Mouse (Mus musculus): ENCODE data around the gene Ccl20. TPM values are rescaled to one million over a fixed set of nuclear protein-coding genes. Genes with fewer than 3 reads are reported as not detected.

The Ccl20 gene
- polyA plus RNA-seq, 1 experiment, result not detected

GRCm38 (mm10) chr1:83152961-83153360 lies 36.4 kb downstream of the Ccl20 start:
- H3K4me1 ChIP-seq (ENCODE audit: control insufficient read depth, insufficient read depth, insufficient read length), result no peaks in the 10 kb centered on the region
- H3K27me3 ChIP-seq (ENCODE audit: control insufficient read depth, insufficient read depth, low read length), result no peaks in the 10 kb centered on the region
- H3K4me3 ChIP-seq (ENCODE audit: extremely low read depth, insufficient read depth, insufficient read length), result no peak overlapping the region
- TF ChIP-seq POLR2A (IDR thresholded peaks at IDR 0.05; ENCODE audit: low read depth, low read length), result no peak
- no peak for TF ChIP-seq CTCF (IDR thresholded peaks at IDR 0.05; ENCODE audit: extremely low read depth, insufficient read depth, insufficient read length, insufficient replicate concordance)
- H3K36me3 ChIP-seq (ENCODE audit: control insufficient read depth, insufficient read depth, low read length), result no peaks in the 10 kb centered on the region
- no peak for DNase-seq (ENCODE audit: low read depth in 1 of 2, low spot score in 2 of 2)
- 94% methylated on average over 3 of the region's 3 CpGs for WGBS
- H3K27ac ChIP-seq (ENCODE audit: insufficient read depth, low read length), result no peak overlapping the region

- Histone ChIP-seq H3K4me3 (ENCODE audit: extremely low read depth, insufficient read depth, insufficient read length) (no peak overlapping the region), H3K27me3 (ENCODE audit: control insufficient read depth, insufficient read depth, low read length) (no peaks in the 10 kb centered on the region), H3K36me3 (ENCODE audit: control insufficient read depth, insufficient read depth, low read length) (no peaks in the 10 kb centered on the region), H3K4me1 (ENCODE audit: control insufficient read depth, insufficient read depth, insufficient read length) (no peaks in the 10 kb centered on the region), H3K27ac (ENCODE audit: insufficient read depth, low read length) (no peak overlapping the region)
- TF ChIP-seq POLR2A (IDR thresholded peaks at IDR 0.05; ENCODE audit: low read depth, low read length), result no peak
- no peak for TF ChIP-seq CTCF (IDR thresholded peaks at IDR 0.05; ENCODE audit: extremely low read depth, insufficient read depth, insufficient read length, insufficient replicate concordance)
- no peak for DNase-seq (ENCODE audit: low read depth in 1 of 2, low spot score in 2 of 2)
- 50% methylated on average over 1 of the region's 1 CpGs for WGBS
Measured at GRCm38 (mm10) chr1:83156876-83157275, 40.3 kb downstream of the Ccl20 start.

- Histone ChIP-seq H3K27me3 (ENCODE audit: control insufficient read depth, insufficient read depth, low read length) (no peaks in the 10 kb centered on the region), H3K4me1 (ENCODE audit: control insufficient read depth, insufficient read depth, insufficient read length) (no peaks in the 10 kb centered on the region), H3K4me3 (ENCODE audit: extremely low read depth, insufficient read depth, insufficient read length) (peak within 1 kb of the TSS; percentile 35), H3K27ac (ENCODE audit: insufficient read depth, low read length) (no peak within 1 kb of the TSS), H3K36me3 (ENCODE audit: control insufficient read depth, insufficient read depth, low read length) (no peaks in the 10 kb centered on the region)
- no peak for DNase-seq (ENCODE audit: low read depth in 1 of 2, low spot score in 2 of 2)
- 5% methylated on average over 16 of the region's 16 CpGs for WGBS
- TF ChIP-seq CTCF (IDR thresholded peaks at IDR 0.05; ENCODE audit: extremely low read depth, insufficient read depth, insufficient read length, insufficient replicate concordance) (no peak), POLR2A (IDR thresholded peaks at IDR 0.05; ENCODE audit: low read depth, low read length) (no peak)
Measured at GRCm38 (mm10) chr1:83159603-83160002, 43.0 kb downstream of the Ccl20 start, which contains the start of gene Daw1. TSS of gene Daw1 (plus strand) at chr1:83159752.

- WGBS, result 79% methylated on average over 3 of the region's 3 CpGs
- TF ChIP-seq POLR2A (IDR thresholded peaks at IDR 0.05; ENCODE audit: low read depth, low read length) (no peak), CTCF (IDR thresholded peaks at IDR 0.05; ENCODE audit: extremely low read depth, insufficient read depth, insufficient read length, insufficient replicate concordance) (no peak)
- Histone ChIP-seq H3K36me3 (ENCODE audit: control insufficient read depth, insufficient read depth, low read length) (no peaks in the 10 kb centered on the region), H3K27me3 (ENCODE audit: control insufficient read depth, insufficient read depth, low read length) (no peaks in the 10 kb centered on the region), H3K4me1 (ENCODE audit: control insufficient read depth, insufficient read depth, insufficient read length) (no peaks in the 10 kb centered on the region), H3K4me3 (ENCODE audit: extremely low read depth, insufficient read depth, insufficient read length) (no peak overlapping the region), H3K27ac (ENCODE audit: insufficient read depth, low read length) (no peak overlapping the region)
- DNase-seq (ENCODE audit: low read depth in 1 of 2, low spot score in 2 of 2), result no peak
Measured at GRCm38 (mm10) chr1:83161658-83162057, 45.1 kb downstream of the Ccl20 start.

- H3K4me1 ChIP-seq (ENCODE audit: control insufficient read depth, insufficient read depth, insufficient read length), result no peaks in the 10 kb centered on the region
- TF ChIP-seq CTCF (IDR thresholded peaks at IDR 0.05; ENCODE audit: extremely low read depth, insufficient read depth, insufficient read length, insufficient replicate concordance) (no peak), POLR2A (IDR thresholded peaks at IDR 0.05; ENCODE audit: low read depth, low read length) (no peak)
- 75% methylated on average over 3 of the region's 3 CpGs for WGBS
- no peak overlapping the region for H3K4me3 ChIP-seq (ENCODE audit: extremely low read depth, insufficient read depth, insufficient read length)
- no peaks in the 10 kb centered on the region for H3K36me3 ChIP-seq (ENCODE audit: control insufficient read depth, insufficient read depth, low read length)
- H3K27me3 ChIP-seq (ENCODE audit: control insufficient read depth, insufficient read depth, low read length), result no peaks in the 10 kb centered on the region
- no peak for DNase-seq (ENCODE audit: low read depth in 1 of 2, low spot score in 2 of 2)
- H3K27ac ChIP-seq (ENCODE audit: insufficient read depth, low read length), result no peak overlapping the region
Measured at GRCm38 (mm10) chr1:83164027-83164426, 47.5 kb downstream of the Ccl20 start.

Other genes with a start within 250 kb of the Ccl20 start
- gene A030005L19Rik, start 203.4 kb upstream of the Ccl20 start, polyA plus RNA-seq (2012; rRNA removed), result 1.2 and 1.4 TPM in 2 replicates
- not detected in 2 replicates for gene A030014E15Rik, start 191.8 kb upstream of the Ccl20 start, polyA plus RNA-seq (2012; rRNA removed)
- not detected in 2 replicates for gene Gm6217, start 185.4 kb upstream of the Ccl20 start, polyA plus RNA-seq (2012; rRNA removed)
- not detected in 2 replicates for gene A030003K21Rik, start 173.4 kb upstream of the Ccl20 start, polyA plus RNA-seq (2012; rRNA removed)
- gene Gm7544, start 160.8 kb upstream of the Ccl20 start, polyA plus RNA-seq (2012; rRNA removed), result not detected in 2 replicates
- gene Gm47955, start 156.5 kb upstream of the Ccl20 start, polyA plus RNA-seq (2012; rRNA removed), result not detected in 2 replicates
- not detected in 2 replicates for gene Gm47959, start 116.2 kb upstream of the Ccl20 start, polyA plus RNA-seq (2012; rRNA removed)
- 0.13 and 0.21 TPM in 2 replicates for gene Slc19a3, start 78.3 kb upstream of the Ccl20 start, polyA plus RNA-seq (2012; rRNA removed)
- gene Krtap28-10, start 74.3 kb upstream of the Ccl20 start, polyA plus RNA-seq (2012; rRNA removed), result not detected in 2 replicates
- gene Gm47969, start 71.8 kb upstream of the Ccl20 start, polyA plus RNA-seq (2012; rRNA removed), result not detected in 2 replicates
- gene A030005K14Rik, start 57.4 kb upstream of the Ccl20 start, polyA plus RNA-seq (2012; rRNA removed), result not detected in 2 replicates
- not detected in 2 replicates for gene Krtap28-13, start 55.8 kb upstream of the Ccl20 start, polyA plus RNA-seq (2012; rRNA removed)
- gene Daw1, start 43.0 kb downstream of the Ccl20 start, polyA plus RNA-seq (2012; rRNA removed), result not detected in 2 replicates